Mouse (Mus musculus) midbrain, embryonic 14.5 days (tissue): ENCODE results near the gene Trim62. TPM values are rescaled to one million over a fixed set of nuclear protein-coding genes. Genes with fewer than 3 reads are reported as not detected.
A peak's percentile ranks its signal among the peaks of the same experiment; 100 is the strongest.
"Not testable (repeated sequence)": the region's sequence is repeated elsewhere in the genome, so short reads cannot be mapped to it uniquely, and the experiment has no call there.

ENCODE experiments used
- ATAC-seq: fragments of 200-750 bp; cut with Nextera tagmentation; 2 replicates; pipeline ENCODE4 v1.8.0; 2017; ENCODE audit warnings: moderate number of reproducible peaks, moderate library complexity; ENCODE audit not compliant: low FRiP score, low TSS enrichment
- DNase-seq: peaks from one replicate; pipeline ENCODE4 v3.0.0-alpha.2; 2015
- H3K27ac ChIP-seq: fragments of 300-500 bp; sonication (generic); replicated peaks from 2 replicates; pipeline ENCODE4 v1.5.1; 2014; ENCODE audit warnings: mild to moderate bottlenecking, low read depth, low read length, moderate library complexity
- H3K27me3 ChIP-seq: fragments of 300-500 bp; sonication (generic); 2 replicates; pipeline ENCODE4 v1.6.1; 2014; ENCODE audit warnings: low read length, control low read depth, mixed read lengths; ENCODE audit not compliant: control insufficient read depth, insufficient read depth
- H3K36me3 ChIP-seq: fragments of 300-500 bp; sonication (generic); 2 replicates; pipeline ENCODE4 v1.6.1; 2014; ENCODE audit warnings: low read length, control low read depth; ENCODE audit not compliant: control insufficient read depth, insufficient read depth
- H3K4me1 ChIP-seq: fragments of 300-500 bp; sonication (generic); 2 replicates; pipeline ENCODE4 v1.6.1; 2014; ENCODE audit warnings: mild to moderate bottlenecking, antibody characterized with exemption, low read length, control low read depth; ENCODE audit not compliant: control insufficient read depth, insufficient read depth
- H3K4me2 ChIP-seq: fragments of 300-500 bp; sonication (generic); 2 replicates; pipeline ENCODE4 v1.6.1; 2014; ENCODE audit warnings: mild to moderate bottlenecking, low read length, moderate library complexity
- H3K4me3 ChIP-seq: fragments of 300-500 bp; sonication (generic); replicated peaks from 2 replicates; pipeline ENCODE4 v1.5.1; 2014; ENCODE audit warnings: low read depth, low read length
- H3K9ac ChIP-seq: fragments of 300-500 bp; sonication (generic); replicated peaks from 2 replicates; pipeline ENCODE4 v1.6.1; 2014; ENCODE audit warnings: mild to moderate bottlenecking, low read length, moderate library complexity
- H3K9me3 ChIP-seq: fragments of 300-500 bp; sonication (generic); 2 replicates; pipeline ENCODE4 v1.6.1; 2016; ENCODE audit warnings: low read length, control low read depth, mixed read lengths; ENCODE audit not compliant: control insufficient read depth
- WGBS: fragments of 180-500 bp; shearing (Covaris S2); extraction: QIAGEN DNeasy Blood & Tissue Kit; methylation state at CpG from one replicate; pipeline ENCODE4 v1.1.7; 2014; 5-methylcytosine and 5-hydroxymethylcytosine counted together
- polyA plus RNA-seq: library from polyadenylated mRNA; unstranded; fragments of >200 nt; fragmentation: Nextera tagmentation; extraction: Ambion mirVana; gene quantifications from 2 replicates; pipeline ENCODE4 v1.2.1, GENCODE M21; 2014

Trim62 gene
- polyA plus RNA-seq, 1 experiment from 2014 or later = 27.3 TPM

DNA sequence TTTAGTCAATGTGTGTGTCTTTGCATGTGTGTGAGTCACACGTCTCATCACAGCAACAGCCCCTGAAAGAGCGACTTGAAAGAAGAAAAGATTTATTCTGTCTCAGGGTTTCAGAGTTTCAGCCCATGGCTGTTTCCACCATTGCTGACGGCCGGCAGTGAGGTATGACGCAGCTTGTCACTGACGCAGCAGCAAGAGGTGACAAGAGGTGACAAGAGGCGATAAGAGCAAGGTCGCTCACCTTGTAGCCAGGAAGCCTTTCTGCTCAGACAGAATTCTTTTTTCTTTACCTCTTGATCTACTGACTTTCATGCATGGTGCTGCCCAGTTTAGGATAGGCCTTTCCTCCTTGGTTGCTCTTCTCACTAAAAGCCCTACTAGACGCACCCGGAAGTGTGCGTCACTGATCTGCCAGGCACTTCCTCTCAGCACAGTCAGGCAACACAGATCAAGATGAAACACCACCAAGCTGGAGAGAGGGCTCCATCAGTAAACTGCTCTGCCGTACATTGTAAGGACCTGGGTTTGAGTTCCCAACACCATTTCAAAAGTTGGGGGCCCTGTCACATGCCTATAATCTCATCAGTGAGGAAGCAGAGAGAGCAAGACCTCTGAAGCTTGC, 31.0 kb upstream of the Trim62 start:
- Histone ChIP-seq H3K4me1 (no peaks in the 10 kb centered on the region), H3K4me3 (no peak overlapping the region), H3K27ac (no peak overlapping the region), H3K9ac (no peak overlapping the region), H3K9me3 (no peaks in the 10 kb centered on the region), H3K36me3 (no peaks in the 10 kb centered on the region), H3K27me3 (no peaks in the 10 kb centered on the region), H3K4me2 (no peak overlapping the region)
- DNase-seq (no peak), ATAC-seq (no peak)
- WGBS = 90% methylated on average over 12 of the region's 12 CpGs

DNA sequence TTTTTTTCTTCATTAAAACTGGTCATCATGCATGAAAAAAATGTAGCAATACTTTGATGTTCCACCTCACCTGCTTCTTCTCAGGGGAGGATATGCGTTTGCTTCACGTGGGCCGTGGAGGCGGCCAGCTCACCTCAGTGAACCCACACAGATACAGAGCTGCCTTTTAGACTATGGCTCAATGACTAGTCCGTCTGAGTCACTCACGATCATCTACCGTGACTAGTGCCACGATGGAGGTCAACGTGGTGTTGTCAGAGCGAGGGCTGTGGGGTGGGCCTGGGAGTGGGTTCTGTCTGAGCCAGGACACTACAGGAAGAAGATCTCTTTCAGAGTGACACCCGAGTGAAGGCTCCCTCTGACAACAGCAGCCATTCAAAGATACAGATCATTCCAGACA, 30.3 kb upstream of the Trim62 start:
- no peak overlapping the region for H3K27ac ChIP-seq
- no peaks in the 10 kb centered on the region for H3K36me3 ChIP-seq
- H3K4me1 ChIP-seq = no peaks in the 10 kb centered on the region
- H3K9ac ChIP-seq = no peak overlapping the region
- no peaks in the 10 kb centered on the region for H3K27me3 ChIP-seq
- H3K4me3 ChIP-seq = no peak overlapping the region
- ATAC-seq = no peak
- 72% methylated on average over 11 of the region's 11 CpGs for WGBS
- H3K4me2 ChIP-seq = no peak overlapping the region
- H3K9me3 ChIP-seq = no peaks in the 10 kb centered on the region
- no peak for DNase-seq

DNA sequence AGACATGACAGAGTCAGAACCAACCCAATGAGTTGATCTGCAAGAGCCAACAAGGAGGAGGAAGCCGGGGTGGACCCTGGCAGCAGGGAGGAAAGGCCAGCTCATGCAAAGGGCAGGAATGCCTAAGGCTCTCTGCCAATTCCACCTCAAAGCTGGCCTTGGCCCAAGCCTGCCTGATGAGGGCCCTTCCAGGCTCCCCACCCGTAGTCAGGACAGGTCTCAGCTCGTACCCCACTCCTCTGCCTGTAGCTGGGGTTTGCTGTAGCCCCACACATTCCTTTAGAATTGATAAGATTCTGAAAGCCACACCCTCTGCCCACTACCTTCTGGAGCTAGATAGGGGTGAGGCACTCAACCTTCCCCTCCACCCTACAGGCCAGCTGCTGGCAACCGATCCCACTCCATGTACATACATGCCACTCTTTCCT, 27.8 kb upstream of the Trim62 start:
- no peaks in the 10 kb centered on the region for H3K27me3 ChIP-seq
- no peaks in the 10 kb centered on the region for H3K36me3 ChIP-seq
- WGBS = 81% methylated on average over 4 of the region's 4 CpGs
- H3K4me1 ChIP-seq = no peaks in the 10 kb centered on the region
- H3K9me3 ChIP-seq = no peaks in the 10 kb centered on the region
- no peak overlapping the region for H3K9ac ChIP-seq
- no peak for ATAC-seq
- DNase-seq = no peak
- no peak overlapping the region for H3K4me3 ChIP-seq
- no peak overlapping the region for H3K4me2 ChIP-seq
- H3K27ac ChIP-seq = no peak overlapping the region

DNA sequence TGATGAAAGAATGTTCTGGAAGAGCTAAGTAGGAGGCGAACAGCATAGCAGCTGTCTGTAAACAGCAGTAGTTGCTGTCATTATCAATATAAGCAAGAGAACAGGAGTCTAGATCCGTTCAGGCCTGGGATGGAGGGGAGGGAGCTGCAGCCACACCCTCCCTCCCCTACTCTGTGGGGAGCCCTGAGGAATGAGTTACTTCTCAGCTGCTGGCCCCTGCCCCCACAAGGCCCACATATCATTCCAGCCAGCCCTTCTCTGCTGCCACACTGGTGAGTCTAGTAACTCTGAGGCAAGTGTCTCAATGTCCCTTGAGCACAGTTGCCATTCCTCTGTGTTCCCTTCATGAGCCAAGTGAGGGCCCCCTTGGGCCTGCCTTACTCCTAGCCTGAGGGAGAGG, 26.2 kb upstream of the Trim62 start:
- no peak for ATAC-seq

DNA sequence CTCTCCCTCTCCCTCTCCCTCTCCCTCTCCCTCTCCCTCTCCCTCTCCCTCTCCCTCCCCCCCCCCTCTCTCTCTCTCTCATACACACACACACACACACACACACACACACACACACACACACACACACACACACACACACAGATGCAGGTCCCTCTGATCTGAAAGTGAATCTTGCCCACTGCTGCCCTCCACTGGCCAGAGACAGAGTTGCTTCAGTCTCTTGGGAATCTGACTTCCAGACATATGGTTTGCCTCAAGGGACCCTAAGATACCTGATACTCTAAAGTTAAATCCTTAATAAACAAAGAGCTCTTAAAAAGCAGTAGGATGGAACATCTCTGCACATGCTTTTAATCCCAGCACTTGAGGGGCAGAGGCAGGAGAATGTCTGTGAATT, 25.2 kb upstream of the Trim62 start:
- not testable (repeated sequence) for H3K4me1 ChIP-seq, H3K27ac ChIP-seq, H3K9ac ChIP-seq, H3K4me2 ChIP-seq, H3K4me3 ChIP-seq, H3K27me3 ChIP-seq, H3K9me3 ChIP-seq, H3K36me3 ChIP-seq, ATAC-seq
- DNase-seq = peak; percentile 83

More for the DNA sequence above, 26.2 kb upstream of the Trim62 start:
- Histone ChIP-seq H3K27ac (no peak overlapping the region), H3K9me3 (no peaks in the 10 kb centered on the region), H3K4me3 (no peak overlapping the region), H3K36me3 (no peaks in the 10 kb centered on the region), H3K27me3 (no peaks in the 10 kb centered on the region), H3K4me1 (no peaks in the 10 kb centered on the region), H3K4me2 (no peak overlapping the region), H3K9ac (no peak overlapping the region)
- no peak for DNase-seq
- 71% methylated on average over 2 of the region's 2 CpGs for WGBS

DNA sequence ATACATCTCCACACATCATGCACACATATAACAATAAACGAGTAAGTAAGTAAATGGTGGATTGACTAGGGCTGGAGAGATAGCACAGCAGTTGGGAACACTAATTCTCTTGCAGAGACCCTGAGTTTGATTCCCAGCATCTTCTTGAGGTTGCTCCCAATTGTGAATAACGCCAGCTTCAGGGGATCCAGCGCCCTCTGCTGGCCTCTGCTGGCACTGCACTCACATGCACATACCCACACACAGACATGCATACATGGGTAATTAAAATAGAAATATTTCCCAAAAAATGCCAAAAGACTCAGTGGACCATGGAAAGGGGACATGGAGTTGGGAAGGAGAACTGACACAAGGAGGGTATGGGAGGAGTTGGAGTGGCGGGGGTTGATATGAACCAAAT, 24.5 kb upstream of the Trim62 start:
- H3K9me3 ChIP-seq = no peaks in the 10 kb centered on the region
- no peak for DNase-seq
- no peaks in the 10 kb centered on the region for H3K27me3 ChIP-seq
- H3K27ac ChIP-seq = no peak overlapping the region
- no peaks in the 10 kb centered on the region for H3K36me3 ChIP-seq
- no peak overlapping the region for H3K9ac ChIP-seq
- no peak for ATAC-seq
- 0 out of 2 replicates have a peak, but pooled peaks cover 4% of the 10 kb centered on the region for H3K4me1 ChIP-seq
- H3K4me3 ChIP-seq = no peak overlapping the region
- H3K4me2 ChIP-seq = no peak overlapping the region
- WGBS = 69% methylated on average over 4 of the region's 4 CpGs

DNA sequence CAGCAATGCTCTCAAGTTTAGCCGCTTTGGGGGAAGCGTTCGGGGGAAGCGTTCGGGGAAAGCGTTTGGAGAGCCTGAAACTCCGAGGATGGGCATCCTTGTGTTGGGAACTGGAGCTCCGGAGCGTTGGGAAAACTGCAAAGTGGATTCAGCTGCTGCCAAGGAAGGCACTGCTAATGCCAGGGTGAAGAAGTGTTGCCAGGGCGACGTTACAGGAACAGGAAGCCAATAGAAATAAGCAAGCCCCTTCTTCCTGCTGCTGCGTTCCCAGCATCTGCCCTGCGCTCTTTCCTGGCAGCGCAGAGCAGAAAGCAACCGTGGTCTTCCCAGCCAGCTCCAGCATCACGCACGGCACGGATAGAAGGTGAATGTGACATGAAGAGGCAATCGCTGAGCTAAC, 10.4 kb upstream of the Trim62 start:
- 60% methylated on average over 19 of the region's 19 CpGs for WGBS
- Histone ChIP-seq H3K27me3 (no peaks in the 10 kb centered on the region; the same call in 1 of the 2 replicates), H3K4me3 (no peak overlapping the region), H3K36me3 (no peaks in the 10 kb centered on the region), H3K9ac (no peak overlapping the region), H3K4me2 (peak overlapping the region; percentile 12; the same call in 1 of the 2 replicates), H3K4me1 (peaks cover 6% of the 10 kb centered on the region), H3K9me3 (no peaks in the 10 kb centered on the region), H3K27ac (peak overlapping the region; percentile 28; the same call in 1 of the 2 replicates)
- peak; percentile 51 for DNase-seq
- no peak for ATAC-seq

DNA sequence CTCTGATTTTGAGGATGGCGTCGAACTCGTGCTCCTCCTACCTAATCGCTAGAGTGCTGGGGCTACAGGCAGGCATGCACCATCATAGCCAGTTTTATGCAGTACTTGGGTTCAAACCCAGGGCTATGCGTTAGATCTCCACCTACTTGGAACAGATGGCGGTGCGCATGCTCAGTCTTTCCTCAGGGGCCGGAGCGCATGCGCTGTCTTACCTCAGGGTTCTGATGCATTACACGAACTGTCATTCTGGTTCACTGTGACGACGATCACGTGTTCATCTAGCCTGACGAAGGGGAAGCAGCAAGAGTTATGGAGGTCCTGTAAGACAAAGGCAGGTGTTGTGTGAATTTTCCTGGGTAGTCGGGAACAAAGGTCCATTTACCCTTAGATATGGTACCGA, 9.3 kb upstream of the Trim62 start:
- peaks cover 10% of the 10 kb centered on the region for H3K4me1 ChIP-seq

DNA sequence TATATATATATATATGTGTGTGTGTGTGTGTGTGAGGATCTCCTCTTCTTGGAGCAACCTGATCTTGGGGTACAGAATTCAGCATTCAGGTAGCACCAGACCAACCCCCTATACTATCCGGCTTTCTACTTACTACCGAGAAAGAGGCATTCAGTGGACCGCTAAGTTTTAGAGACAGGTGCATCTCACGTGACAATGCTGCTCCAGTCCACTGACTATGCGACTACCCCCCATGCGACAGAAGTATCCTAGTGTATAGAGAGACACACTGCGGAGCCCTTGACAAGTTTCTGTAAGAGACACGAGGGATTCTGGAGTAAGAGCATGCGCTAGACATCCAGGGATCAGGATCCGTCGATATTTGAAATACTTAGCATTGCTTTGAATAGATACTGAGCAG, 7.9 kb upstream of the Trim62 start:
- H3K36me3 ChIP-seq = no peaks in the 10 kb centered on the region
- no peaks in the 10 kb centered on the region; the same call in 1 of the 2 replicates for H3K27me3 ChIP-seq
- H3K9me3 ChIP-seq = no peaks in the 10 kb centered on the region
- ATAC-seq (no peak), DNase-seq (no peak)
- H3K27ac ChIP-seq = no peak overlapping the region
- H3K9ac ChIP-seq = no peak overlapping the region
- peaks cover 17% of the 10 kb centered on the region for H3K4me1 ChIP-seq
- no peak overlapping the region for H3K4me3 ChIP-seq
- no peak overlapping the region for H3K4me2 ChIP-seq
- WGBS = 94% methylated on average over 11 of the region's 11 CpGs

More for the DNA sequence above, 9.3 kb upstream of the Trim62 start:
- no peaks in the 10 kb centered on the region; the same call in 1 of the 2 replicates for H3K27me3 ChIP-seq
- DNase-seq (no peak), ATAC-seq (no peak)
- WGBS = 93% methylated on average over 17 of the region's 17 CpGs
- no peak overlapping the region for H3K4me2 ChIP-seq
- H3K9ac ChIP-seq = no peak overlapping the region
- no peaks in the 10 kb centered on the region for H3K36me3 ChIP-seq
- H3K4me3 ChIP-seq = no peak overlapping the region
- no peaks in the 10 kb centered on the region for H3K9me3 ChIP-seq
- no peak overlapping the region for H3K27ac ChIP-seq
